Mouse (Mus musculus) cerebellum, adult 2 months (tissue): ENCODE data around the gene Mical1.

Experiments used
- CTCF ChIP-seq: fragments of 200-500 bp; IDR thresholded peaks from 2 replicates; pipeline ENCODE4 v1.5.1; 2011; ENCODE audit warnings: low read depth, mild to moderate bottlenecking, control low read depth, low read length, moderate library complexity, borderline replicate concordance; ENCODE audit not compliant: insufficient read depth
- POLR2A ChIP-seq: fragments of 200-500 bp; IDR thresholded peaks from 2 replicates; pipeline ENCODE4 v1.6.1; 2011; ENCODE audit warnings: low read length, control low read depth, borderline replicate concordance; ENCODE audit not compliant: insufficient read depth

DNA sequence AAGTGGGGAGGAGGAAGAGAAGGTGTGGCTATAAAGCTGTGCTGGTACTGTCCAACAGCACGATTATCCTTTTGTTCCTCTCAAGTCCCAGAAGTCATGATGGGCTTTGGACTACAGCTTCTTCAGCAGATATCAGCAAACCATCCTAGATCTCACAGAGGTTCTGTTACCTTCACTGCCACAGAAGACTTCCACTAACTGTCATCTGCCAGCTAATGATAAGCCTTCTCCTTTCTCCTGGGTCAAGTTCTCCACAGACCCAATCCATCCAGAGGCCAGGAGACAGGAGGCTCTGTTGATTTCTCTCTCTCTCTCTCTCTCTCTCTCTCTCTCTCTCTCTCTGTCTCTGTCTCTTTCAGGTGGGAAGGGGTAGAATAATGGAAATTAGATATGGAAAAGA is 27.9 kb upstream of the Mical1 start:
- TF ChIP-seq CTCF (no peak), POLR2A (no peak)
